Mouse (Mus musculus) embryo, embryonic 9.5 days (tissue): Measurements from ENCODE around the gene Cyp2u1.
"Not testable (repeated sequence)": the region's sequence is repeated elsewhere in the genome, so short reads cannot be mapped to it uniquely, and the experiment has no call there.

ENCODE experiments used
- DNase-seq: peaks from one replicate; pipeline ENCODE4 v3.0.0-alpha.2; 2017; ENCODE audit errors: extremely low spot score

Gene Cyp2u1

DNA sequence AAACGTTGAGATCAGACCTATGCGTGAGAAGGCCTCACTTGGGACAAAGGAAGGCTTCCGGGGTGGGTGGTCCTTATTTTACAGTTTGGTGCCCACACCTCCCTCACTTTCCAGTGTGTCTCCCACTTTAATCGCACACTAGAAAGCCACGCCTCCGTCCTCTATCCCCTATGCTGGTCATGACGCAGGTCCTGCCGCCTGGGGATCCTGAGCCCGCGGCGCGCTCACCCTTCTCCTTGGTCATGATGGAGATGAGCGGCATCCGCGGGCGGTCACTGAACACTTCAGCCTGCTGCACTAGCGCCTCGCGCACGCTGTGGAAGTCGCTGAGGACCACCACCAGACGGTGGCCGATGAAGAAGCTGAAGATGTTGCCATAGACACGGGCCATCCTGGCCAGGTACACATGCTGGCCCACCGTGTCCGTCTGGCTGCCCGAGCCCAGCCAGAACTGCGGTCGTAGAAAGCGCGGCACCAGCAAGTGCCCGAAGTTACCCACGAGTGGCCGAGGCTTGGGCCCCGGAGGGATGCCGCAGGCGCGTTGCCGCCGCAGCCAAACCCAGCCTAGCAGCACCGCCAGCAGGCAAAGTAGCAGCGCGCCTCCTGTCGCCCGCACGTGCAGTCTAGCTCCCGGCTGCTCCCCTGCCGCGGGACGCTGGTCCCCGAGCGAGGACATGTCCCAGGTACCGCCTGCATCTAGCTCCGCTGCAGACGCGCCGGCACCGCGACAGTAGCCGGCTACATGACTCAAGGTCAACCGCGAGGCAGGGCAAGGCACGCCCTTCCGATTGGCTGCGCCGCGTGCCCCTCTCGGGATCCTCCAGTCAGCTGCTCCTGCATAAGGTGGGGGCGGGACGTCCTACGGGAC, at the start of gene Cyp2u1:
TSS of gene Cyp2u1 (minus strand) at position 776 of the 868 bp plus-strand sequence.
- peak; percentile 82 for DNase-seq

DNA sequence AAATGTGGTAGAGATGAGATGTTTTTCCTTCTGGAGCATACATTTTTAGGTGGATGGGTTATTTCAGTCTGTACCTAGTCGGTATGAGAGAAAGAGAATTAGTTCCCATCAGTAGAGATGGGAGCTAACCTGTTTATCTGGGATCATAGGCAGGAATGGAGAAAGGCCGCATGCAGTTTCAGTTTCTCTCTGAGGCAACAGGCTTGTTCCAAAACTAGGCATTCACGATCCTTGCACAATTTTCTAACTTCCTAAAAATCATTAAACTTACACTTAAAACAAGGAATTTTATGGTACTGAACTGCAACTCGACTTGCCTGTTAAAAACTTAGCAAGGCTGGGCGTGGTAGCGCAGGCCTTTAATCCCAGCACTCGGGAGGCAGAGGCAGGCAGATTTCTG, 47.5 kb upstream of the Cyp2u1 start:
- no peak for DNase-seq

DNA sequence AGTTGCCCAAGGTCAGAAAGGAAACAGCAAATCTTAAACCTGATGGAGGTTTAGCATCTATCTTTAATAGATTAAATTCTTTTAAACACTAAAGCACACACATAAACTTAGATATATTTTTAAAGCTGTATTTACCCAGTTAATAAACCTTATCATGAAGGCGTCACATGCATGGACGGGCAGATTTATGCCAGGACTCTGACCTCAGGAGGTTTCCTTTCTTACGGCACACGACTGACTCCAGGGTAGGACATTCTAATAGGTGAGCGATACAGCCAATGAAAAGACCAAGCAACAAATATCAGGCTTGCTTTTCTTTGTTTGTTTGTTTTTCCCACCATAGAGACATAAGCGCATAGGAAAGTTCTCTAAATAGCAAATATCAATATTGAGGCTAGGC, 46.0 kb upstream of the Cyp2u1 start:
- DNase-seq, result no peak

DNA sequence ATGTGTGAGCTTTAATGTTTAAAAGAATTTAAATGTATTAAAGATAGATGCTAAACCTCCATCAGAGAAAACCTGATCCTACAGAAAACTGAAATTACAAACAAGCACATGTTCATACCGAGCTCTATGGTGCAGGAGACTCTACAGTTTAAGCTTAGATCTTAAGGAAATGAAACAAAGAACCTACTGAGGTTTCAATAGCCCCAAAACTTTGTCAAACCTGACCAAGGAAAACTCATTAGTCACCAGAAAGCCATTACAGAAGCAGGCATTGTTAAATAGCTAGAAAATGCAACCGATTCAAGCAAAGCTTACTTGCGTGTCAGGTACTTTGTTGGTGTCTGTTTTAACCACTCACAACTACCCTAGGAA, 45.5 kb upstream of the Cyp2u1 start:
- no peak for DNase-seq

DNA sequence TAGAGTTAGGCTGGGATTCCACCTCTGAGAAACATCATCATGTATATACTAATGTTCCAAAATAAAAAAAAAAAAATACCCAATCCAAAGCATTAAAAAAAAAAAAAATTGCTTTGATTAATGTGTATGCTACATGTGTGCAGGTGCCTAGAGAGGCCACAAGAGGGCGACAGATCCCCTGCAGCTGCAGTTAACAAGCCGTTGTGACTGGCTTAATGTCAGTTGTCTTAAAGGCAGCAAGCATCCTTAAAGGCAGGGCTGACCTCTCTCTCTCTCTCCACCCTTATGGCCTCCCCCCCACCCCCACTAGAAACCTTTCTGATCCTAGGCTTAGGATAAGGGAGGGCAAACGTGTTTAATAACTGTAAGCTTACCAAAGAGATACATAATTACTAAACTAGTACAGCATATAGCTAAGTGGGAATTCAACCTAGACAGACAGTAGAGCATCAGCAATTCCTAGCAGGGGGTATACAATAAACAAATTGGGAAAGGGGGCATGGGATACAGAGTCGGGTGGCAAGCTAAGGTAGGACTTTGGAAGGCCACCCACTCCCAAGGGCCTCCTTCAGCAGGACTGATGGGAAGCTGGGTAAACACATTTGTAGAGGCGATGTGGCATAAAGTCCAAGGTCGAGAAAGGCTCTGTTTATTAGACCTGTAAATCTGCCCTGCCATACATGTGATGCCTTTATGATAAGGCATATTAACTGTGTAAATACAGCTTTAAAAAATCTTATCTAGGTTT, 45.0 kb upstream of the Cyp2u1 start:
- peak; percentile 24 for DNase-seq

DNA sequence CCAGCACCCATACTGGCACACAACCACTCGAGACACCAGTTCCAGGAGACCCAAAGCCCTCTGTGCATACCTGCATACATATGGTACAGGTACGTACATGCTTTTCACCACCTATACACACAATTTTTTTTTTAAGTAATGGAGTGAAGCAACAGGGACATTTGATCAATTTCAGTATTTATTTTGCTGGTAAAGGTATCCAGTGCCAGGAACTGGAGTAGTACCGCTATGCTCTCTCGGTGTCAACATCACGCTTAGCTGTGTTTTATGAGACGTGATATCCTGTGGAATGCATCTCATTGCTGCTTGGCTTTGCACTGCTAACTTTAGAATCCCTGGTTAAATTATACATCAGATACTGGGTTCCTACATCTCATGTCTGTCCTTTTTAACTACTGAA, 42.9 kb upstream of the Cyp2u1 start:
- no peak for DNase-seq

DNA sequence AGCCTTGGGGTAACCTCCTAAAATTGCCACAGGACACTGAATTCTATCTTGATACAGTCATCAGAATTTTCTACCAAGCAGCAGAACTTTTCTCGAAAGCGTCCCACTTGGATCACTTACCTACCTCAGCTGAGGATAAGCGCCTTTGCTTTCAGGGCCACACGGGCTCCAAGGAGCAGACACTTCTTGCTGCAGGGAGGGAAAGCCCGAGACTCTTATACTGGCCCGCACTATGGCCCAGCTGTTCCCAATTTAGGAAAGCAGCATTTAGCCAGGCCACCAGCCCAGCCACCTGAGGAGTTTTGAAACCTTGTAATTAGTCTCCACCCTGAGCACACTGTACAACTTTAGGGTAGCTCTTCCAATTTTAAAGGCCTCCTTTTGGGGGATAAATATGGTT, 40.3 kb upstream of the Cyp2u1 start:
- DNase-seq, result no peak

DNA sequence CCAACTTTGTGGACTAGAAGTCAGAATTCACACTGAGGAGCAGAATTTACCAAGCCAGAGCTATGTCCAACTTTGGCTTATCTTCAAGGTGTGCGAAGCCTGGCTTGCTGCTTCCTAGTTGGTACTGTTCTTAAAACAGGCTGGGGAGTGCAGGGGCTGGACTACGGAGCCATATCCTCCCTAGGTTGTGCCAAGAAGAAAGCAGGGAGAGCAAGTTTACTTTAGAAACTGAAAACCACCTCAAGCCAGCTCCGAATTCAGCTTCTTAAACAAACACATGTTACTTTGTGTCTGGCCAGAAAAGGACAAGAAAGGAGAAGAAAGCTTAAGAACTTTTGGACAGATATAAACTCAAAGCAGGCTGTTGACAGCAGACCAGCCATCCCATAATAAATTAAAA, 37.9 kb upstream of the Cyp2u1 start:
- no peak for DNase-seq

DNA sequence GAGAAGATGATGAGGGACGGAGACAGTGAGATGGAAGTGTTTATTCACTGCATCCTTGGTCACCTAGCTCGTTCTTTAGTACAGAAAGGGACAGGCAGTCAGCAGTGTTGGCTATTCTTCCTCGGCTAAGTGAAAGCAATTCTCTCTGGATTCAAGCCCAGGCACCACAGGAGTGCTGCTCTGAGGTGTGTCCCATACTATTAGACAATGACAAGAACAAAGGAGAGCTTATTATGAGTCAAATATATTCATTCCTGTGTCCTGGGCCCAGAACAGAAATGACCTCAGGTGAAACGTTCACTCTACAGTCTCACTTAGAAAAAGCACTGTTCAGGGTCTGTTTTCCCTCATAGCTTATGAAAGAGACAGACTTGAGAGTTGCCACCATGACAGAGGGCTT, 36.3 kb upstream of the Cyp2u1 start:
- DNase-seq, result no peak

DNA sequence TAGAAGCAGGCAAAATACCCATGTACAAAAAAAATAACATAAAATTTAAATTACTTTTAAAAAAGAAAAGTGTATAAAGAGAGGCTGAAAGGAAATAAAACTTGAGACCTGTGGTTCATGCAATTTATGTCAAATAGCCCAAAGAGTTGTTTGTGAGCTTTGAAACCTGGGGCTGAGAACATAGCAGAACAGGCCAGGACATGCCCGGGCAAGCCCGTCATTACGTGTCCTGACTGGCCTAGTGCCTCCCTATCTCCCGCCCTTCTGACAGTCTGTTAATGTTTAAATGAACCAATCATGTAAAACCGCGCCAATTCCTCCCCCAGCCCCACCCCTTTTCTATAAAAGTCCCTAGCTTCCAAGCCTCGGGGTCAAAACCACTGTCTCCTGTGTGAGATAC, 34.7 kb upstream of the Cyp2u1 start:
- not testable (repeated sequence) for DNase-seq

DNA sequence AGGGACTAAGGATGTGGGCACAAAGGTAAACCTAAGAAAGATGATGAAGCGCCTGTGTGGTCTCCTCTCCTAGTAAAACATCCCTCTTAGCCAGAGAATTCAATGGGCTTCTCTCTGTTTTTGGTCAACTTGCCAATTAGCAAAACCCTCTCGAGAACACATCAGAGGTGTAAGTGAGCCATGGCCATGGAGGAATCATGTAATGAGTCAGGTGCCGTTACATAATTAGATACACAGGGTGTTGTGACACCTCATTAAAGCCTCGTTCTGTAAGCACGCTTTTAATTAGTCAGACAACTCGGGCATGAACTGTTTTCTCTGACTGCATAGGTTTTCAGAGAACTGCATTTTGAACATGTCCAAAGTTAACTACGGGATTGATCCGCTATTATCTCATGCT, 33.6 kb upstream of the Cyp2u1 start:
- no peak for DNase-seq

DNA sequence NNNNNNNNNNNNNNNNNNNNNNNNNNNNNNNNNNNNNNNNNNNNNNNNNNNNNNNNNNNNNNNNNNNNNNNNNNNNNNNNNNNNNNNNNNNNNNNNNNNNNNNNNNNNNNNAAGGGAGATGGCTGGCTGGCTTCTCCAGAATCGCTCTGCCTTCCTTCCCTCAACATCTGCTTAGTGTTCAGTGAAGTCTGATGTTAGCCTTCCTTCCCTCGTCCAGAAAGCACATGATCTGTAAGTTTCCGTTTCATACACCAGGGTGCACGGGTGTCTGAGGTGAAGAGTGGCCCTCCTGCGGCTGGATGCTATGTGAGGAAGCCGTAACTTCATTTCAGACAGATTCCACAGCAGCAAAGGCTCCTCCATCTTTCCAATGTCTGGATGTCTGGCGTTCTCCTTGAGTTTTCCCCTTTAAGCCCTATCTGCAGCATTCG, 32.1 kb upstream of the Cyp2u1 start:
- DNase-seq, result no peak

DNA sequence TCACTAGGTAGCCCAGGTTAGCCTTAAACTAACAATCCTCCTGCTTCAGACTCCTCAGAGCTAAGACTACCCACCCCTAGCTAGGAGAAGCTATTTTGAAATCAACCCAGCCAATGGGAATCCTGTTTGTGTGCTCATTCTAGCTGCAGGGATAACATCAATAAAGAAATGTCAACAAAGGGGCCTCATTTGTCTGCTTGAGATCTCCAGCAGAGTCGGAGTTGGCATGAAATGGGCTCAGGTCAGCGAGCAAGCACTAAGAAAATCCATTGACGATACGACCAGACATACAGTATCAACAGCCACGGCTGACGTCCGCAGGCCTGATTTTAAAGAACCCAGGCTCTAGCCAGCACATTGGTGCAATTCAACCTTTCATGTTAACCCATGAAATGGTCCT, 24.2 kb upstream of the Cyp2u1 start:
- DNase-seq, result no peak

DNA sequence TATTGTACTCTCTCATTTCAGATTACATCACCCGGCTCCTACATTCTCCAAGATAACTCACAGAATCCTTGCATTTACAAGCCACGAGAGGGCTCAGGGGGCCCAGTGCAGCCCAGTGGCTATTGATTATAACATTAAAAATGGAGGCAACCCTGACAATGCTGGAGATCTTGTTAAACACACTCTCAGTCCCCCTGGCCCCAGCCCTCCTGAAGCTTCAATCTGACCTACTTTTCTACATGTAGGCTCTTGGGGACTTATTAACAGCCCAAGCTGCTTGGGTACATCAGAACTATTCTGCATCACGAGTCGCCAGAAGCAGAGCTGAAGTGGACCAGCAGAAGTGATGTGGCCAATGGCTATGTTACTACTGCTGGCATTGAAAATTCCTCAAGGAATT, 23.6 kb upstream of the Cyp2u1 start:
- DNase-seq, result no peak

DNA sequence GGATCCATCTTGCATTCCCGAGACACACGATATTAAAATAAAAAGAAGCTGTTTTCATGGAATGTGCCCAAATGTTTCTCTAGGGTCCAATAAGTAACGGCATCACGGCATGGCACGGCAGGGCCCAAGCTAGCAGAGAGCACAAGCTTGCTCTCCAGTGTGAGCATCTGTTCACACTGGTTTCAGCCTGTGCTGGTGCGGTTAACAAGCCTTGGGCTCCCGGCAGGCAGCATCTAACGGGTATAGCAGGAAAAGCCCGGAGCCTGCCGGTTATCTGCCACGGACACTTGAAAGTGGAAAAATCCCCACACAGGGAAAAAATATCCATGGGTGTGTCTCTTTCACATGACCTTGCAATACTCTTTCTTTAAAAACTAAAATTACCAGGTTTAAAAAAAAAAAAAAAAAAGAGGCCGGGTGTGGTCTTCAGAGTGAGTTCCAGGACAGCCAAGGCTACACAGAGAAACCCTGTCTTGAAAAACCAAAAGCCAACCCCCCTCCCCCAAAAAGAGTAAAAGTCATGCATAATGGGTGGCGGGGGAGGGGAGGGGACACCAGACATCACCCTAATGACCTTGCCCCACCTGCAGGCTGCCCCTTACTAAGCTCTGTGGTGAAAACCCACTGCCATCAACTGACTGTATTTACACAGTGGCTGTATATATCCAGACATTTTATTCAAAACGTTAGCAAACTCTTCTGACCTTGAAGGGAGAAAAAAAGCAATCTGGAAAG, 19.2 kb upstream of the Cyp2u1 start:
- no peak for DNase-seq

DNA sequence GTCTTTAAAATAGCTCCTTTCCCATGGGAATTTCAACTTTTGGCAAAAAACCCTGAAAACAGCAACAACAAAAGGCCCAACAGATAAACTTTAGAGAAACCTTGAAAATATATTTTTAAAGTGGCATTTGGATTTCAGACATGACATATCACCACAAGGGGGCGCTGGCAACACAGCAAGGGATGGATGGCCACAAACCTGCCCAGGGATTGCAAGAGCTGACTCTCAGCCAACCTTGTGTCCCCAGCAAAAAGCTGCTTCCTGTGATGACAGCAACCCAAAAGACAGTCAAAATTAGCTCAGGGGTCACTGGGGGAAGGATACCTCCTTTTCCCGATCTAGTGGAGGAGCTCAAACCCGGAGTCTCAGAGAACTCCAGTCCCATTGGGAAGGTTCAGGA, 17.2 kb upstream of the Cyp2u1 start:
- DNase-seq, result peak; percentile 72

DNA sequence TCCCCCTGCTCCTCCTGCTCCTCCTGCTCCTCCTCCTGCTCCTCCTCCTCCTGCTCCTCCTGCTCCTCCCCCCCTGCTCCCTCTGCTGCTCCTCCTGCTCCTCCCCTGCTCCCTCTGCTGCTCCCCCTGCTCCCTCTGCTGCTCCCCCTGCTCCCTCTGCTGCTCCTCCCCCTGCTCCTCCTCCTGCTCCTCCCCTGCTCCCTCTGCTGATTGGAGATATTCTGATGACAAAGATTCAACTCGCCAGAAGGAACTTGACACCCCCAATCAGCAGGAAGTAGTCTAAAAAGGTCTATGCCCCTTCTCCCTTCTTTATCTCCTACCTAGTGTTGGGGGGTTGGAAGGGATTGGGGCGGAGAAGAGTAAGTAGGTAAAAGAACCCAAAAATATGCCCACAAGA, 15.2 kb upstream of the Cyp2u1 start:
- no peak for DNase-seq

DNA sequence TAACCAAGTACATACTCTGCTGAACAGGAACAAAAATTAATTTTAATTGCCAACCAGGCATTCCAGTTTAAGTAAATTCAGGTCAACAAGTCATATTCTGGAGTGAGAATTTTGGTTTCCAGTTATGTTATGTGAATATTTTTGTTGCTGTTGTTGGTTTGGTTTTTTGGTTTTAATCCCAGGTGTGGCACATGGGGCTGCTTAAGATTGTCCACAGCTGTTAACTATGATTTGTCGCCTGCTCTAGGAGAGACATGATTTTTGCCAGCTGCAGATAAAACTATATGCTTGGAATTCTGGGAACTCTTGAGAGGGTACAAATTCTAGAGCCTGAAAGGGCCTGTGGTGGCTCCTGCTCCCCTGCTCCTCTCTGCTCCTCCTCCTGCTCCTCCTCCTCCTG, 14.1 kb upstream of the Cyp2u1 start:
- no peak for DNase-seq

DNA sequence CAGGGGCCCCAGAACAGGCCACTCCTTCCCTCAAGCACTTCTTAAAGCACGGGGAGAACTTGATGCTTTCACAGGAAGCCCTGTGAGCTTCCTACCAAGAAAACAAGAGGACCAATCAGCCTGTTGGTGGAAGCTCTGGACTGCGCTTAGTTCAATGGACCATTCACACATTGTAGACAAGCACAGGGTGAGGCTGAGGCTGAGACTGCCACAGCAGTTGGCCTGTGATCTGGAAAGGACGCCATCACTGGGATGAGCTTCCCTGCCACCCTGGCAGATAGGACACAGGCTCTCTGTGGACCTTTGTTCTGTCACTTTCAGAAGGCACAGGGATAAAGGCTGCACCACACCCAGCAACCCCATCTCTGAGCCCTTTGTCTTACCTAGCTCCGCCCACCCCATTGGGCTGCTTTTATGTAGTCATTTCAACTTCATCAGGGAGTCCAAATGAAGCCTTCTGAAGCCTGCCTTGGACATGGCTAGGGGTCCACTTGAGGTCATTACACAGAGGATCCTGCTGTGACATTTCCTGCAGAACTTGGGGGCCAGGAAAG, 13.0 kb upstream of the Cyp2u1 start:
- DNase-seq, result no peak

DNA sequence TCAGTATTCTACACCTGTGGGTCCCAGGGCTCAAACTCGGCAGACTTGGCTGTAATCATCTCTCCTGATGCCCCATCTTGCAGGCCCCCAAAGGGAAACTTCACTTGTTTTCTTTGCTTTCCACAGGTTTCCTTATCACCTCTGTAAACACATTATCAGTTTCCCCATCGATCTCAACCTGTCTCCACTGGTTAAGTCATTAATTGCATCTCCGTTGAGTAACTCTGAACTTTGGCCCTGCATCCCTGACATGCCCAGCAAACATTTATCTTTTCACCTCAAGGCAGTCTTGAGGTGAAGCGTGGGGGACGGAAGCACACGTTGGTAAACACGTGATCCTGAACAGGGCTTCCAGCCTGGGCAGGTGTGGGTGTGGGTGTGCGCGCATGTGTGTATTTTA, 9.3 kb upstream of the Cyp2u1 start:
- no peak for DNase-seq

DNA sequence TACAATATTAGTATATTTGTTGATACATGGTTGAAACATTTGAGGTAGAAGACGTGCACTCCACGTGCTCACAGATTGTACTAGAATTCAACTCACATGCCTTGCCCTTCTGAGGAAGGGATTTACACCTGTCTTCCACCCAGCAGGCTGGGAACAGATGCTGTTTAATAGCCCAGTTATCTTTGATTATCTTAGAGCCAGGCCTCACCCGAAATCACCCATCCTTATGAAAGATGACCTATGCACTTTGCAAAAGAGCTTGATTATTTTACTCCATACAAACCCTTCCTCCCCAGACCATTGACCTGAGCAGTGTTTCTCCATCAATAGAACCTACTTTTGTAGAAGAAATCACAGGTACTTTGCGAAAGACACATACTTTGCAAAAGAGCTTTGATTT, 7.5 kb upstream of the Cyp2u1 start:
- no peak for DNase-seq

DNA sequence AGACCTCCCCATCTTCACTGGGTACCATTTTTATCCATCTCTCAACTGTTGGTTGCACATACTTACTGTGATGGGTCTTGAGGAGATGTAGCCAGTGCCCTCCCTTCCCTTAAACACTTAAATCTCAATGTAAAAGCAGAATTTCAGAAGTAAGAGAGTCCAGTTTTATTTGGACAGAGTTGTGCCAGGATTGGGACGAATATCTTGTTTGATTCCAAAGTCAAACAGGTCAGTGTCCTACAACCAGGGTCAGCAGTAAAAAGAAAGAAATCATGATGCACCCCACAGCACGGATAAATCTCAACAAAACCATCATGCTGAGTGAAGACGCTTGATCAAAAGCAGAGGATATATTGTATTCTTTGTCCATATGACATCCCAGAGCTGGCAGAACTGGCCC, 4.8 kb upstream of the Cyp2u1 start:
- no peak for DNase-seq
